Mouse (Mus musculus) kidney, postnatal 0 days (tissue): ENCODE data around the gene Zkscan3. TPM values are rescaled to one million over a fixed set of nuclear protein-coding genes. Genes with fewer than 3 reads are reported as not detected.

Experiments used
- ATAC-seq: fragments of 200-750 bp; cut with Nextera tagmentation; replicated peaks from 2 replicates; pipeline ENCODE4 v1.8.0; 2017; ENCODE audit warnings: low read depth, moderate number of reproducible peaks, moderate TSS enrichment, moderate library complexity; ENCODE audit not compliant: low FRiP score
- DNase-seq: peaks from one replicate; pipeline ENCODE4 v3.0.0-alpha.2; 2016; ENCODE audit warnings: low spot score
- H3K27ac ChIP-seq: fragments of 300-500 bp; sonication (generic); 2 replicates; pipeline ENCODE4 v1.5.1; 2014; ENCODE audit warnings: mild to moderate bottlenecking
- H3K27me3 ChIP-seq: fragments of 300-500 bp; sonication (generic); 2 replicates; pipeline ENCODE4 v1.6.1; 2014; ENCODE audit warnings: low read length, mixed read lengths; ENCODE audit not compliant: insufficient read depth
- H3K36me3 ChIP-seq: fragments of 300-500 bp; sonication (generic); 2 replicates; pipeline ENCODE4 v1.6.1; 2014; ENCODE audit warnings: low read length, mixed read lengths; ENCODE audit not compliant: insufficient read depth
- H3K4me1 ChIP-seq: fragments of 300-500 bp; sonication (generic); replicated peaks from 2 replicates; pipeline ENCODE4 v1.6.1; 2014; ENCODE audit warnings: antibody characterized with exemption, low read length, mixed read lengths; ENCODE audit not compliant: insufficient read depth
- H3K4me2 ChIP-seq: fragments of 300-500 bp; sonication (generic); 2 replicates; pipeline ENCODE4 v1.6.1; 2014; ENCODE audit warnings: mild to moderate bottlenecking, low read length, moderate library complexity, mixed read lengths
- H3K4me3 ChIP-seq: fragments of 300-500 bp; sonication (generic); replicated peaks from 2 replicates; pipeline ENCODE4 v1.5.1; 2014; ENCODE audit warnings: low read depth, low read length
- H3K9ac ChIP-seq: fragments of 300-500 bp; sonication (generic); 2 replicates; pipeline ENCODE4 v1.6.1; 2014; ENCODE audit warnings: low read depth, low read length
- H3K9me3 ChIP-seq: fragments of 300-500 bp; sonication (generic); replicated peaks from 2 replicates; pipeline ENCODE4 v1.6.1; 2016; ENCODE audit warnings: low read length, inconsistent platforms, mixed read lengths
- CTCF ChIP-seq: IDR thresholded peaks from 2 replicates; pipeline ENCODE4 v1.5.1; 2016; ENCODE audit warnings: antibody characterized with exemption, low read depth, mild to moderate bottlenecking, moderate library complexity
- WGBS: fragments of 180-500 bp; shearing (Covaris S2); extraction: QIAGEN DNeasy Blood & Tissue Kit; methylation state at CpG from one replicate; pipeline ENCODE4 v1.1.7; 2014; 5-methylcytosine and 5-hydroxymethylcytosine counted together
- polyA plus RNA-seq: library from polyadenylated mRNA; unstranded; fragments of >200 nt; fragmentation: Nextera tagmentation; extraction: Ambion mirVana; gene quantifications from 2 replicates; pipeline ENCODE4 v1.2.1, GENCODE M21; 2015

Gene Zkscan3
- polyA plus RNA-seq, 1 experiment from 2014 or later: 64.7 TPM

GRCm38 (mm10) chr13:21427631-21428030, 25.1 kb upstream of the Zkscan3 start:
- WGBS: 100% methylated on average over 1 of the region's 1 CpGs
- DNase-seq: no peak
- no peak for ATAC-seq

GRCm38 (mm10) chr13:21423301-21423700, 20.7 kb upstream of the Zkscan3 start:
- Histone ChIP-seq H3K27ac (no peak overlapping the region), H3K4me2 (no peak overlapping the region), H3K4me3 (no peak overlapping the region), H3K27me3 (no peaks in the 10 kb centered on the region), H3K4me1 (no peaks in the 10 kb centered on the region), H3K36me3 (no peaks in the 10 kb centered on the region), H3K9me3 (no peaks in the 10 kb centered on the region), H3K9ac (no peak overlapping the region)
- ATAC-seq (no peak), DNase-seq (no peak)
- WGBS: 78% methylated on average over 5 of the region's 5 CpGs
- no peak for TF ChIP-seq CTCF

More at GRCm38 (mm10) chr13:21427631-21428030, 25.1 kb upstream of the Zkscan3 start:
- no peak for TF ChIP-seq CTCF
- Histone ChIP-seq H3K27me3 (no peaks in the 10 kb centered on the region), H3K4me3 (no peak overlapping the region), H3K9ac (no peak overlapping the region), H3K9me3 (no peaks in the 10 kb centered on the region), H3K36me3 (no peaks in the 10 kb centered on the region), H3K27ac (no peak overlapping the region), H3K4me1 (no peaks in the 10 kb centered on the region), H3K4me2 (no peak overlapping the region)

GRCm38 (mm10) chr13:21418865-21419264, 16.3 kb upstream of the Zkscan3 start:
- Histone ChIP-seq H3K4me3 (no peak overlapping the region), H3K9me3 (no peaks in the 10 kb centered on the region), H3K4me1 (no peaks in the 10 kb centered on the region), H3K9ac (no peak overlapping the region), H3K27ac (no peak overlapping the region), H3K4me2 (no peak overlapping the region), H3K27me3 (no peaks in the 10 kb centered on the region), H3K36me3 (no peaks in the 10 kb centered on the region)
- ATAC-seq (no peak), DNase-seq (no peak)
- no peak for TF ChIP-seq CTCF
- 66% methylated on average over 6 of the region's 6 CpGs for WGBS

- no peak overlapping the region for H3K27ac ChIP-seq
- no peak for ATAC-seq
Observed at GRCm38 (mm10) chr13:21417298-21418010, 14.9 kb upstream of the Zkscan3 start.

GRCm38 (mm10) chr13:21415750-21416149, 13.2 kb upstream of the Zkscan3 start:
- DNase-seq (no peak), ATAC-seq (no peak)
- Histone ChIP-seq H3K27ac (no peak overlapping the region), H3K9ac (no peak overlapping the region), H3K4me1 (no peaks in the 10 kb centered on the region), H3K4me2 (no peak overlapping the region), H3K4me3 (no peak overlapping the region), H3K36me3 (no peaks in the 10 kb centered on the region), H3K27me3 (no peaks in the 10 kb centered on the region), H3K9me3 (no peaks in the 10 kb centered on the region)
- TF ChIP-seq CTCF: no peak
- WGBS: 91% methylated on average over 2 of the region's 2 CpGs

More at GRCm38 (mm10) chr13:21417298-21418010, 14.9 kb upstream of the Zkscan3 start:
- no peak overlapping the region for H3K4me3 ChIP-seq
- no peaks in the 10 kb centered on the region for H3K27me3 ChIP-seq
- TF ChIP-seq CTCF: no peak
- H3K36me3 ChIP-seq: no peaks in the 10 kb centered on the region
- 59% methylated on average over 6 of the region's 6 CpGs for WGBS
- no peak for DNase-seq
- H3K9ac ChIP-seq: no peak overlapping the region
- H3K9me3 ChIP-seq: no peaks in the 10 kb centered on the region
- H3K4me1 ChIP-seq: no peaks in the 10 kb centered on the region
- no peak overlapping the region for H3K4me2 ChIP-seq

- no peak for TF ChIP-seq CTCF
- DNase-seq (no peak), ATAC-seq (no peak)
- WGBS: 79% methylated on average over 4 of the region's 4 CpGs
- no peak overlapping the region for H3K9ac ChIP-seq
- no peaks in the 10 kb centered on the region for H3K9me3 ChIP-seq
- H3K4me1 ChIP-seq: no peaks in the 10 kb centered on the region
- no peak overlapping the region for H3K27ac ChIP-seq
- H3K36me3 ChIP-seq: no peaks in the 10 kb centered on the region
- no peak overlapping the region for H3K4me2 ChIP-seq
- no peak overlapping the region for H3K4me3 ChIP-seq
- H3K27me3 ChIP-seq: no peaks in the 10 kb centered on the region
Observed at GRCm38 (mm10) chr13:21415266-21415665, 12.7 kb upstream of the Zkscan3 start.
